Mouse (Mus musculus) kidney, adult 2 months (tissue): ENCODE measurements at regions not wholly inside any gene's neighbourhood (a gene's known extent, or its start where the extent isn't known, plus 50 kb on each side); places are given as distances from the start of the nearest gene placed in this dataset.

ENCODE experiments used
- DNase-seq: peaks from one replicate; pipeline ENCODE4 v3.0.0; 2021
- H3K27ac ChIP-seq: fragments of 200-500 bp; 2 replicates; pipeline ENCODE4 v1.5.1; 2012; ENCODE audit warnings: low read depth, low read length, control low read depth, inconsistent platforms; ENCODE audit not compliant: insufficient read depth
- H3K27me3 ChIP-seq: fragments of 200-500 bp; replicated peaks from 2 replicates; pipeline ENCODE4 v1.6.1; 2012; ENCODE audit warnings: mild to moderate bottlenecking, moderate library complexity, low read length, inconsistent platforms; ENCODE audit not compliant: control insufficient read depth, insufficient read depth
- H3K36me3 ChIP-seq: fragments of 200-500 bp; 2 replicates; pipeline ENCODE4 v1.6.1; 2012; ENCODE audit warnings: mild to moderate bottlenecking, moderate library complexity, low read length, inconsistent platforms; ENCODE audit not compliant: control insufficient read depth, insufficient read depth
- H3K4me1 ChIP-seq: fragments of 200-500 bp; 2 replicates; pipeline ENCODE4 v1.6.1; 2011; ENCODE audit warnings: low read length; ENCODE audit not compliant: control insufficient read depth, insufficient read depth
- H3K4me3 ChIP-seq: fragments of 200-500 bp; 2 replicates; pipeline ENCODE4 v1.5.1; 2011; ENCODE audit warnings: mild to moderate bottlenecking, low read depth, low read length, control low read depth; ENCODE audit not compliant: insufficient read depth
- CTCF ChIP-seq: fragments of 200-500 bp; conservative IDR thresholded peaks from 2 replicates; pipeline ENCODE4 v1.5.1; 2011; ENCODE audit warnings: low read depth, mild to moderate bottlenecking, control low read depth, low read length, moderate library complexity, mixed read lengths; ENCODE audit not compliant: insufficient read depth, insufficient read length
- POLR2A ChIP-seq: fragments of 200-500 bp; IDR thresholded peaks from one replicate; pipeline ENCODE4 v1.6.1; 2011; ENCODE audit warnings: low read depth, low read length, control low read depth
- WGBS: fragments of 180-500 bp; shearing (Covaris S2); methylation state at CpG from one replicate; pipeline ENCODE4 v1.1.7; 2018; 5-methylcytosine and 5-hydroxymethylcytosine counted together

GRCm38 (mm10) chr4:23982790-23983451 is 513.3 kb upstream of the Mms22l start:
- WGBS, result 25% methylated on average over 13 of the region's 13 CpGs
- no peak overlapping the region for H3K4me3 ChIP-seq
- H3K27ac ChIP-seq, result no peak overlapping the region
- no peaks in the 10 kb centered on the region for H3K27me3 ChIP-seq
- H3K36me3 ChIP-seq, result no peaks in the 10 kb centered on the region
- TF ChIP-seq POLR2A (no peak), CTCF (no peak)
- peak; percentile 8 for DNase-seq
- no peaks in the 10 kb centered on the region for H3K4me1 ChIP-seq

GRCm38 (mm10) chr4:23983452-23983805 is 512.8 kb upstream of the Mms22l start:
- TF ChIP-seq POLR2A (no peak), CTCF (no peak)
- no peak for DNase-seq
- 13% methylated on average over 8 of the region's 8 CpGs for WGBS
- Histone ChIP-seq H3K4me3 (no peak overlapping the region), H3K4me1 (no peaks in the 10 kb centered on the region), H3K36me3 (no peaks in the 10 kb centered on the region), H3K27ac (no peak overlapping the region), H3K27me3 (no peaks in the 10 kb centered on the region)

DNA sequence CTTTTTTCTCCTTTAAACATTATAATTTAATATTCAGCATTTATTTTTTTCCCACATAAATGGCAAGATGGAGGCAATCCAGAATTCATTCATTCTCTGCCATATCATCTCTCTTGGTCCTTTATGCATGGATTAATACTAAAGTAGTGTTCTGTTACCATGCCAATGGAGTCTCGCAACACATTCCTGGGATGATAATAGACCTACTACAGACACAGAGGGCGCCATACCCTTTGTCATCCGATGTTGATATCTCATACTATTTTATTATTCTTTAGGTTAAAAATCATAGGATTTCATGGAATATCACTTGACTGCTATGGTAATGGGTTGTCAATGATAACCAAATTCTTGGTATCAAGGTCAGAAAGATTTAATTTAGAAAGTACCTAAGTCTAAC is 512.2 kb upstream of the Mms22l start:
- Histone ChIP-seq H3K4me1 (no peaks in the 10 kb centered on the region), H3K27me3 (no peaks in the 10 kb centered on the region), H3K4me3 (no peak overlapping the region), H3K36me3 (no peaks in the 10 kb centered on the region), H3K27ac (no peak overlapping the region)
- DNase-seq, result no peak
- WGBS, result 78% methylated on average over 3 of the region's 3 CpGs
- no peak for TF ChIP-seq CTCF
- no peak for TF ChIP-seq POLR2A

GRCm38 (mm10) chr4:23985956-23986355 is 510.3 kb upstream of the Mms22l start:
- 76% methylated on average over 4 of the region's 4 CpGs for WGBS
- Histone ChIP-seq H3K27me3 (no peaks in the 10 kb centered on the region), H3K36me3 (no peaks in the 10 kb centered on the region), H3K27ac (no peak overlapping the region), H3K4me3 (no peak overlapping the region), H3K4me1 (no peaks in the 10 kb centered on the region)
- DNase-seq, result no peak
- no peak for TF ChIP-seq POLR2A
- TF ChIP-seq CTCF, result no peak

DNA sequence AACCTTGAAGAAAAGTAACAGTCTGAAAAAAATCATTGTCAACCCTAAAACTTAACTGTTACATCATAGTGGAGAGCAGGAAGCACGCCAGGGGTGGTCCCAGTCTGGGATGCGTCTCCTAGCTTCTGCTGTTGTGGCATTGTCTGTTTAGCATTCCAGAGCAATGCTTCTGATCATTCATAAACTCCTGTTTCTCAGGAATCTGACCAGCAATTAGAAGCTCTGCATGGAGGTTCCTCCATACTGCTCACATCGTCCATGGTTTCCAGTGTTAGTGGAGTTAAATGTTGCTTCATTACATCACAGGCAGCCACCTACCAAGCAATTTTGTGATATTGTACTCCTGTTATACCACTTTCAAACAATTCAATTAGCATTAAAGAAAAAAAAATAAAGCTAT is 502.4 kb upstream of the Mms22l start:
- Histone ChIP-seq H3K27ac (no peak overlapping the region), H3K27me3 (no peaks in the 10 kb centered on the region), H3K4me1 (no peaks in the 10 kb centered on the region), H3K36me3 (no peaks in the 10 kb centered on the region), H3K4me3 (no peak overlapping the region)
- TF ChIP-seq CTCF (no peak), POLR2A (no peak)
- WGBS, result 64% methylated on average over 3 of the region's 3 CpGs
- DNase-seq, result no peak

- WGBS, result 33% methylated on average over 4 of the region's 4 CpGs
- Histone ChIP-seq H3K4me3 (no peak overlapping the region), H3K27ac (no peak overlapping the region), H3K36me3 (no peaks in the 10 kb centered on the region), H3K27me3 (no peaks in the 10 kb centered on the region), H3K4me1 (no peaks in the 10 kb centered on the region)
- DNase-seq, result no peak
- no peak for TF ChIP-seq CTCF
- no peak for TF ChIP-seq POLR2A
Observed at GRCm38 (mm10) chr4:23994261-23994965, 501.8 kb upstream of the Mms22l start.

- no peaks in the 10 kb centered on the region for H3K27me3 ChIP-seq
- TF ChIP-seq CTCF (no peak), POLR2A (no peak)
- H3K36me3 ChIP-seq, result no peaks in the 10 kb centered on the region
- H3K4me3 ChIP-seq, result no peak overlapping the region
- WGBS, result 43% methylated on average over 2 of the region's 2 CpGs
- no peaks in the 10 kb centered on the region for H3K4me1 ChIP-seq
- DNase-seq, result no peak
- H3K27ac ChIP-seq, result no peak overlapping the region
Observed at GRCm38 (mm10) chr4:24006257-24006955, 489.8 kb upstream of the Mms22l start.
